Mouse (Mus musculus) hindbrain, embryonic 14.5 days (tissue): ENCODE data around the gene Nmt1. TPM values are rescaled to one million over a fixed set of nuclear protein-coding genes. Genes with fewer than 3 reads are reported as not detected.

ENCODE experiments used
- ATAC-seq: fragments of 200-750 bp; cut with Nextera tagmentation; 2 replicates; pipeline ENCODE4 v1.8.0; 2017; ENCODE audit warnings: moderate number of reproducible peaks, mild to moderate bottlenecking, moderate TSS enrichment, moderate library complexity; ENCODE audit not compliant: low FRiP score
- DNase-seq: peaks from one replicate; pipeline ENCODE4 v3.0.0-alpha.2; 2015; ENCODE audit warnings: low spot score
- H3K27ac ChIP-seq: fragments of 300-500 bp; sonication (generic); 2 replicates; pipeline ENCODE4 v1.5.1; 2014; ENCODE audit warnings: mild to moderate bottlenecking, moderate library complexity
- H3K27me3 ChIP-seq: fragments of 300-500 bp; sonication (generic); 2 replicates; pipeline ENCODE4 v1.6.1; 2014; ENCODE audit warnings: mild to moderate bottlenecking, low read length, mixed read lengths; ENCODE audit not compliant: control insufficient read depth, insufficient read depth
- H3K36me3 ChIP-seq: fragments of 300-500 bp; sonication (generic); replicated peaks from 2 replicates; pipeline ENCODE4 v1.6.1; 2014; ENCODE audit not compliant: control insufficient read depth, insufficient read depth
- H3K4me1 ChIP-seq: fragments of 300-500 bp; sonication (generic); replicated peaks from 2 replicates; pipeline ENCODE4 v1.6.1; 2014; ENCODE audit warnings: antibody characterized with exemption, low read length, mixed read lengths; ENCODE audit not compliant: control insufficient read depth, insufficient read depth
- H3K4me2 ChIP-seq: fragments of 300-500 bp; sonication (generic); replicated peaks from 2 replicates; pipeline ENCODE4 v1.6.1; 2014; ENCODE audit warnings: mild to moderate bottlenecking, moderate library complexity
- H3K4me3 ChIP-seq: fragments of 300-500 bp; sonication (generic); replicated peaks from 2 replicates; pipeline ENCODE4 v1.5.1; 2014; ENCODE audit warnings: mild to moderate bottlenecking, low read length
- H3K9ac ChIP-seq: fragments of 300-500 bp; sonication (generic); 2 replicates; pipeline ENCODE4 v1.6.1; 2014
- H3K9me3 ChIP-seq: fragments of 300-500 bp; sonication (generic); 2 replicates; pipeline ENCODE4 v1.6.1; 2016; ENCODE audit warnings: low read length; ENCODE audit not compliant: control insufficient read depth
- WGBS: fragments of 180-500 bp; shearing (Covaris S2); extraction: QIAGEN DNeasy Blood & Tissue Kit; methylation state at CpG from one replicate; pipeline ENCODE4 v1.1.7; 2014; 5-methylcytosine and 5-hydroxymethylcytosine counted together
- polyA plus RNA-seq: library from polyadenylated mRNA; unstranded; fragments of >200 nt; fragmentation: Nextera tagmentation; extraction: Ambion mirVana; gene quantifications from 2 replicates; pipeline ENCODE4 v1.2.1, GENCODE M21; 2014

The Nmt1 gene
- polyA plus RNA-seq, result 31.8 and 34.3 TPM in 2 replicates

- H3K9ac ChIP-seq, result peak within 1 kb of the TSS; percentile 57
- H3K4me2 ChIP-seq, result peak within 1 kb of the TSS; percentile 59
- no peaks in the 10 kb centered on the region for H3K9me3 ChIP-seq
- peak within 1 kb of the TSS; percentile 50 for H3K4me3 ChIP-seq
- under 1% methylated on average over 36 of the region's 36 CpGs for WGBS
- DNase-seq (peak; percentile 98), ATAC-seq (peak; percentile 99)
- peaks cover 16% of the 10 kb centered on the region for H3K4me1 ChIP-seq
- H3K27ac ChIP-seq, result peak within 1 kb of the TSS; percentile 47
- no peaks in the 10 kb centered on the region for H3K27me3 ChIP-seq
- peaks cover 10% of the 10 kb centered on the region for H3K36me3 ChIP-seq
Measured at GRCm38 (mm10) chr11:103028176-103028891, at the start of gene Nmt1, which contains the start of gene Dcakd. Nmt1 (plus strand) TSS chr11:103028190. Dcakd (minus strand) TSS chr11:103028333.

DNA sequence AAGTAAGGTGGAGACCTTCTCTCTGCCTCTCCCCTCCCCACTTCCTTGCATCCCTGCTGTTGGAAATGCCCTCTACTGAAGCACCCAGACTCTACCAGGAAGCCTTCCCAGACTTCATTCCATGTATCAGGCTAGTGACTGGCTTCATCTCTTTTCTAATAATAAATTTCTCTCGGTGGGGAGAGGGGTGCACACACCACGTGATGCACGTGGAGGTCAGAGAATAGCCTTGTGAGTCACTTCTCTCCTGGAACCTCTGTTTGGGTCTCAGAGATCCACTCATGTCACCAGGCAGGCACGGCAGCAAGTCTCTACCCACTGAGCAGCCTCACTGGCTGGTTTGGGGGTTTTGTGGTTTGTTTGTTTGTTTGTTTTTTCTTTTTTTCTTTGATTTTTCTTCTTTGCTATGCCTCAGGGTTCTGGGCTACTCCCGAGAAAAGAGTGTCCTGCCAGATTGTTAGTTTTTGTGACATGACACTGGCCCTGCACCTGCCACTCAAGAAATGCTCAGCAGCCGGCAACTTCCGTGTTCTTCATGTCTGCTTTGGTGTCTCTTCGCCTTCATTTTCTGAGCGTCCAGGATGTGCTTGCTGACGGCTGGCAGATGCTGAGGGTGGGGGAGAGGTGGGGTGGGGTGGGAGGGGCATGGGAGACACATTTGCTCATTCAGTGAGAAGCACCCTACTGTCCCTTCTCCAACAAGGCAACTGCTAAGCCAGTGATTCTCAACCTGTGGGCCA lies 46.7 kb upstream of the Nmt1 start:
- H3K4me3 ChIP-seq, result no peak overlapping the region
- no peak for ATAC-seq
- no peak overlapping the region for H3K9ac ChIP-seq
- no peak overlapping the region for H3K27ac ChIP-seq
- WGBS, result 69% methylated on average over 10 of the region's 10 CpGs
- H3K4me2 ChIP-seq, result no peak overlapping the region
- H3K4me1 ChIP-seq, result no peaks in the 10 kb centered on the region; the same call in 1 of the 2 replicates
- DNase-seq, result no peak
- H3K27me3 ChIP-seq, result no peaks in the 10 kb centered on the region
- H3K36me3 ChIP-seq, result no peaks in the 10 kb centered on the region
- no peaks in the 10 kb centered on the region for H3K9me3 ChIP-seq

GRCm38 (mm10) chr11:102984086-102984485 lies 43.9 kb upstream of the Nmt1 start:
- Histone ChIP-seq H3K4me1 (no peaks in the 10 kb centered on the region; the same call in 1 of the 2 replicates), H3K27me3 (peaks cover 9% of the 10 kb centered on the region), H3K4me3 (no peak overlapping the region), H3K36me3 (no peaks in the 10 kb centered on the region), H3K9me3 (no peaks in the 10 kb centered on the region), H3K4me2 (no peak overlapping the region), H3K27ac (no peak overlapping the region), H3K9ac (no peak overlapping the region)
- WGBS, result 85% methylated on average over 9 of the region's 9 CpGs
- DNase-seq (no peak), ATAC-seq (no peak)

DNA sequence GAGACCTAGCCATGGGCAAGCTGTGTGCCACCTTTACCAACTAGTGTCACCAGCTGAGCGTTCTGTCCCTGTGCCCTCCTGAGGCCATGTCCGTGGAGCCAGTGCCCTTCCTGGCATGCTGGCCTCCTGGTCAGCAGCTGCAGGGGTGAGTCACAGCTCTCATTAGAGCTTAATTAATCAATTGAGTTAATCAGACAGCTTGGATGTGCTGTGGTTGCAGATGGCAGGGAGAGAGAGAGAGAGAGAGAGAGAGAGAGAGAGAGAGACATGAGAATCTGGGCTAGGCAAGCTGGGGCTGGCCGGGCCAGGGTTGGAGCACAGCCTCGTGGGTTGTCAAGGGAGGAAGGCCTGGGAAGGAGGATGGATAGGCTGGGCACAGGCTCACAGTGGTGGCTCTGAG lies 43.4 kb upstream of the Nmt1 start:
- Histone ChIP-seq H3K27me3 (peaks cover 14% of the 10 kb centered on the region), H3K9me3 (no peaks in the 10 kb centered on the region), H3K27ac (no peak overlapping the region), H3K4me3 (no peak overlapping the region), H3K9ac (no peak overlapping the region), H3K4me1 (no peaks in the 10 kb centered on the region; the same call in 1 of the 2 replicates), H3K36me3 (no peaks in the 10 kb centered on the region), H3K4me2 (no peak overlapping the region)
- DNase-seq (no peak), ATAC-seq (no peak)
- WGBS, result 32% methylated on average over 4 of the region's 4 CpGs

DNA sequence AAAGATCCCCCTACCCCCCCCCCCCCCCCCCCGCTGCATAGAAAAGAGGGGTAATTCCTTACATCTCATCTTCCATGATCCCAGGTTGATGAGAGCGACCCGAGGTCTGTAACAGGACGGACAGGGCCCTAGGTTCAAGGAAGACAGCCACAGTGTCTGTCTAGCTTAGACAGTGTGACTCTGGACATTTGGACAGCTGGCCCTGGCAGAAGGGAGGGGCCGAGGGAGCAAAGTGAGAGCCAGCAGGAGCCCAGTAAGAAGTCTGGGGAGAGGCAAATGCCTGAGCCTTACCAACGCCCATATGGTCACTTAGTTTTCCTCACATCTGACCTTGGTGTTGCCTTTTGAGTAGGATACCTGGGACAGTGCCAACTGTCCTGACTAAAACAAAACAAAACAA lies 42.8 kb upstream of the Nmt1 start:
- DNase-seq (no peak), ATAC-seq (no peak)
- Histone ChIP-seq H3K9me3 (no peaks in the 10 kb centered on the region), H3K4me1 (peaks cover under 1% of the 10 kb centered on the region; the same call in 1 of the 2 replicates), H3K27me3 (peaks cover 17% of the 10 kb centered on the region), H3K4me3 (no peak overlapping the region), H3K36me3 (no peaks in the 10 kb centered on the region), H3K9ac (no peak overlapping the region), H3K4me2 (no peak overlapping the region), H3K27ac (no peak overlapping the region)
- 60% methylated on average over 6 of the region's 6 CpGs for WGBS

DNA sequence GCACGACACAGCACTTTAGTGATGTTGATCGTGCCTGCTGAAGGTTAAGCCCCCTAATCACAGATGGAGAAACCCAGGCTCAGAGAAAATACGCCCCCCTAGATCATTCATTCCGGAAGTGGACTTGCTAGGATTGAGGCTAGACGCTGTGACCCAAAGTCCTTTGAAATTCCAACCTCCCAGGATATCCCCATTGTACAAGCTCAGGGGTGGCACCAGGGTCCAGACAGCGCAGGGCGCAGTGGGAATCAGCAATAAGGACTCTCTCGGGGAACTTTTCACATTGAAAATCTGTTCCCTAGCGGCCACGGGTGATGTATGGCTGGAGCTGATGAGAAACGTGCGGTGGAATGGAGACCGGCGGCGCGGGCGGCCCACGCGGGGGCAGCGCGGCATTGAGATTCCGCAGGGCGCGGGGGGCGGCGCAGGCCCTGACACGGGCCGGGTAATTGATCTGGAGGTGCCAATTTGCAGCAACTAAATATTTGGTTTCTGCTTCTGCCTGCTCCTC lies 38.3 kb upstream of the Nmt1 start:
- Histone ChIP-seq H3K27me3 (peaks cover 17% of the 10 kb centered on the region), H3K9me3 (no peaks in the 10 kb centered on the region), H3K4me3 (peak overlapping the region; percentile 12), H3K4me1 (peaks cover 16% of the 10 kb centered on the region), H3K4me2 (peak overlapping the region; percentile 53), H3K36me3 (peaks cover 7% of the 10 kb centered on the region), H3K9ac (peak overlapping the region; percentile 9), H3K27ac (no peak overlapping the region)
- ATAC-seq (no peak), DNase-seq (no peak)
- 4% methylated on average over 28 of the region's 28 CpGs for WGBS

DNA sequence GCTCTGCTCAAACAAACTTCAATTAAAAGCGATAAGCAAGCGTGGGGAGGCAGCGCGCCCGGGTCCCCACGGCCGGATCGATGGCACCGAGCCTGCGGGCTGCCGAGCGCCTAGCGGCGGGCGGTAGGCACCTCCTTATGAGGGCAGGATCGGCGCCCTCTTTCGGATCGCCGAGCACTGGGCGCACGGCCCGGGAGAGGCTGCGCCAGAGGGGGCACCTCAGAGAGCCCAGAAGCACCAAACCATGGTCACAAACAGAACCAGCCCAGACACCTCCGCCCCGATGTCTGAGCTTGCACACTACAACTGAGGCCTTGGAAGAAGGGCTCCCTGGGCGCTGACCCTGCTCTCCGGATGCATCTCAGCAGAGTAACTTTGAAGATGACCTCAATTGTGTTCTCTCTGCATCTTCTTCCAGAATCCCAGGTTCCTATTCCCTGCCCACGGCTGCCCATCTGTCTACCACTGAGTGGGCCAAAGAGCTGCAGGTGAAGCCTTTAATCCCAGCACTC lies 37.8 kb upstream of the Nmt1 start:
- H3K36me3 ChIP-seq, result peaks cover 12% of the 10 kb centered on the region
- DNase-seq (no peak), ATAC-seq (no peak)
- peaks cover 17% of the 10 kb centered on the region for H3K27me3 ChIP-seq
- peak overlapping the region; percentile 9 for H3K9ac ChIP-seq
- peak overlapping the region; percentile 12 for H3K4me3 ChIP-seq
- WGBS, result 1% methylated on average over 29 of the region's 29 CpGs
- H3K4me1 ChIP-seq, result peaks cover 16% of the 10 kb centered on the region
- peak overlapping the region; percentile 53 for H3K4me2 ChIP-seq
- H3K9me3 ChIP-seq, result no peaks in the 10 kb centered on the region
- H3K27ac ChIP-seq, result no peak overlapping the region

- DNase-seq (no peak), ATAC-seq (no peak)
- no peaks in the 10 kb centered on the region for H3K9me3 ChIP-seq
- peaks cover 27% of the 10 kb centered on the region for H3K36me3 ChIP-seq
- H3K27me3 ChIP-seq, result peaks cover 17% of the 10 kb centered on the region
- 2% methylated on average over 16 of the region's 16 CpGs for WGBS
- peak overlapping the region; percentile 18 for H3K9ac ChIP-seq
- H3K4me2 ChIP-seq, result peak overlapping the region; percentile 40
- peaks cover 16% of the 10 kb centered on the region for H3K4me1 ChIP-seq
- 0 out of 2 replicates have a peak overlapping the region, but pooled peaks have one; percentile 1 for H3K4me3 ChIP-seq
- no peak overlapping the region for H3K27ac ChIP-seq
Measured at GRCm38 (mm10) chr11:102991681-102992080, 36.3 kb upstream of the Nmt1 start.

DNA sequence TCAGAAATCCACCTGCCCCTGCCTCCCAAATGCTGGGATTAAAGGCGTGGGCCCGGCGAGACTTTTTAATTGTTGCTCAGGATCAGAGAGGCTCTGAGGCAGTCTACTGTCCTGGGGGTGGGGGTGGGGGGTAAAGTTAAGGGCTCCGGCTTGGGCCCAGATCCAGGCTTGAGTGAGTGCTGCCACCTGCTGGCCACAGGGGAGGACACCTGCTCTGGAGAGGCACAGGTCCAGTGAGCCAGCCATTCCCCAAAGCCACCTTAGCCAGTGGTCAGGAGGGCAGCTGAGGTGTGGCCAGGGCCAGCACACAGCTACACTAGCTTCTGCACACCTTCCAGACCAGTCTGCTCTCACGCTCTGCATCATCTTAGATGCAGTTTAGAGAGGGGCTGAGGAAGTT lies 35.0 kb upstream of the Nmt1 start:
- Histone ChIP-seq H3K4me1 (peaks cover 16% of the 10 kb centered on the region), H3K4me2 (no peak overlapping the region), H3K4me3 (no peak overlapping the region), H3K27ac (no peak overlapping the region), H3K36me3 (peaks cover 39% of the 10 kb centered on the region), H3K9me3 (no peaks in the 10 kb centered on the region), H3K27me3 (peaks cover 17% of the 10 kb centered on the region), H3K9ac (no peak overlapping the region)
- WGBS, result 7% methylated on average over 5 of the region's 5 CpGs
- ATAC-seq, result 0 out of 2 replicates have a peak, but pooled peaks have one; percentile 32
- DNase-seq, result peak; percentile 75
